Mouse (Mus musculus) midbrain, embryonic 13.5 days (tissue): ENCODE measurements at regions not wholly inside any gene's neighbourhood (a gene's known extent, or its start where the extent isn't known, plus 50 kb on each side); places are given as distances from the start of the nearest gene placed in this dataset.
A peak's percentile ranks its signal among the peaks of the same experiment; 100 is the strongest.

Source experiments
- ATAC-seq: fragments of 200-750 bp; cut with Nextera tagmentation; 2 replicates; pipeline ENCODE4 v1.8.0; 2017; ENCODE audit warnings: mild to moderate bottlenecking, moderate TSS enrichment, moderate library complexity
- H3K27ac ChIP-seq: fragments of 300-500 bp; sonication (generic); 2 replicates; pipeline ENCODE4 v1.5.1; 2015; ENCODE audit warnings: inconsistent platforms, mild to moderate bottlenecking, moderate library complexity
- H3K27me3 ChIP-seq: fragments of 300-500 bp; sonication (generic); 2 replicates; pipeline ENCODE4 v1.6.1; 2015; ENCODE audit warnings: mild to moderate bottlenecking, inconsistent platforms
- H3K36me3 ChIP-seq: fragments of 300-500 bp; sonication (generic); 2 replicates; pipeline ENCODE4 v1.6.1; 2015; ENCODE audit warnings: mild to moderate bottlenecking, inconsistent platforms
- H3K4me1 ChIP-seq: fragments of 300-500 bp; sonication (generic); replicated peaks from 2 replicates; pipeline ENCODE4 v1.6.1; 2015; ENCODE audit warnings: inconsistent platforms
- H3K4me2 ChIP-seq: fragments of 300-500 bp; sonication (generic); replicated peaks from 2 replicates; pipeline ENCODE4 v1.6.1; 2015; ENCODE audit warnings: moderate library complexity, mild to moderate bottlenecking, inconsistent platforms
- H3K4me3 ChIP-seq: fragments of 300-500 bp; sonication (generic); replicated peaks from 2 replicates; pipeline ENCODE4 v1.5.1; 2015; ENCODE audit warnings: mild to moderate bottlenecking, inconsistent platforms
- H3K9ac ChIP-seq: fragments of 300-500 bp; sonication (generic); replicated peaks from 2 replicates; pipeline ENCODE4 v1.6.1; 2015; ENCODE audit warnings: mild to moderate bottlenecking, inconsistent platforms
- H3K9me3 ChIP-seq: fragments of 300-500 bp; sonication (generic); 2 replicates; pipeline ENCODE4 v1.6.1; 2016; ENCODE audit warnings: mild to moderate bottlenecking, inconsistent platforms
- WGBS: fragments of 180-500 bp; shearing (Covaris S2); methylation state at CpG from one replicate; pipeline ENCODE4 v1.1.7; 2015; 5-methylcytosine and 5-hydroxymethylcytosine counted together

GRCm38 (mm10) chr3:102574320-102574719 lies 104.6 kb downstream of the Ngf start:
- no peak for ATAC-seq
- Histone ChIP-seq H3K27ac (no peak overlapping the region), H3K9me3 (no peaks in the 10 kb centered on the region), H3K9ac (no peak overlapping the region), H3K4me3 (no peak overlapping the region), H3K27me3 (no peaks in the 10 kb centered on the region), H3K36me3 (no peaks in the 10 kb centered on the region), H3K4me2 (no peak overlapping the region), H3K4me1 (no peaks in the 10 kb centered on the region)
- WGBS, result 83% methylated on average over 2 of the region's 2 CpGs

DNA sequence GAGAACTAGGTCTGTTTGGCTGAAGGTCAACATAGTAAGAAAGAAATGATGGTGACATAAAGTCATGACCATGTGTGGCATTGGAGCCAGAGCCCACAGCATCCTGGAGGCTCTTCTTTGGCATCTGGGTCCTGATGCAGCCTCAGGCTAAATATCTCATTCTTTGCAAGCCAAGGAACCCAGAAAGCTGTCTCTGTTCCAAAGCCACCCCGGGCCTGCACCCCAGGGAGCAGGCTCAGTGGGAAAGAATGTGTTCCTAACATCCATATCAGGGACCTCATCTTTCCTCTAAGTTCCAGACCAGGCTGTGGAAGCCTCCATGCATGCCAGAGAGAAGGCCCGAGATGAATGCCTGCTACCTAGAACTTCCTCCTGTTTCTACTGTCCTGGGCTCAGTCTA lies 107.2 kb downstream of the Ngf start:
- no peaks in the 10 kb centered on the region for H3K4me1 ChIP-seq
- no peak overlapping the region for H3K27ac ChIP-seq
- H3K4me3 ChIP-seq, result no peak overlapping the region
- H3K4me2 ChIP-seq, result no peak overlapping the region
- no peak for ATAC-seq
- H3K36me3 ChIP-seq, result no peaks in the 10 kb centered on the region
- no peak overlapping the region for H3K9ac ChIP-seq
- 85% methylated on average over 2 of the region's 2 CpGs for WGBS
- H3K27me3 ChIP-seq, result no peaks in the 10 kb centered on the region
- no peaks in the 10 kb centered on the region for H3K9me3 ChIP-seq

DNA sequence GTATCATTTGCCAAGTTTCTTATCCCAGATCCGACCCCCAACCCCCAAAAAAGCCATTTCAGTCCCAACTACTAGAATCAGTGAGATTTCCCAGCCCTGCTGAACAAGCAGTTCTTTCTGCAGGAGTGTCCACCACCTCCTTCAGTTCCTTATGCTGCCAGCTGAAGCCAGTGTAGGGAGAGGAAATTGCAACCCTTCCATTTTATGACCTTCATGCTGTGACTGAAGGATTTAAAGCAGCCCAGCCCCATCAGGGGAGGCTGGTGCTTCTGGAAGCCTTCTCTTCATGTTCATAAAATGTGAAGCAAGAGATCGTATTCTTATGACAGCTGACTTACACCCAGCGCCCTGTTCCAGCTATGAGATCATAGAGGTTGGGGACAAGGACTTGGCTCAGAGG lies 112.1 kb downstream of the Ngf start:
- H3K36me3 ChIP-seq, result no peaks in the 10 kb centered on the region
- no peak overlapping the region for H3K4me2 ChIP-seq
- H3K9me3 ChIP-seq, result no peaks in the 10 kb centered on the region
- H3K4me3 ChIP-seq, result no peak overlapping the region
- H3K27me3 ChIP-seq, result no peaks in the 10 kb centered on the region
- H3K27ac ChIP-seq, result no peak overlapping the region
- no peak overlapping the region for H3K9ac ChIP-seq
- no peak for ATAC-seq
- WGBS, result 74% methylated on average over 3 of the region's 3 CpGs
- H3K4me1 ChIP-seq, result no peaks in the 10 kb centered on the region

DNA sequence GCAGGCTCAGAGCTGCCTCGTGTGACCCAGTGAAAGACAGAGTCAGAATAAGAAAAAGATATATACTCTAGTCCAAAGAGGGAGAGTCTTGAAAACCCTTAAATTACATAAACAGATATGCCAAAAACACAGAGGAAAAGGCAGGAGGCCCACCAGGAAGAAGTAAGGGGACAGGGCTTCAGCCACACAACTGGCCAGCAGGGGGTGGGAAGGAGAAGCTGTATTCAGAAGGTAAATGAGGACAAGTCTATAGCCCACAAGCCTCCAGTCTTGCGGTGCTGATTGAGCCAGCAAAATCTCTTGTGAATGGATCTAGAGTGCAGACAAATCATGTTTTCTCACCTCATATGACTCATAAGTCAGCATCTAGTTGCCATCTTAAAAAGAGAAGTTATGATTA lies 115.4 kb downstream of the Ngf start:
- 85% methylated on average over 2 of the region's 2 CpGs for WGBS
- no peak overlapping the region for H3K9ac ChIP-seq
- no peaks in the 10 kb centered on the region for H3K27me3 ChIP-seq
- no peaks in the 10 kb centered on the region for H3K9me3 ChIP-seq
- no peak for ATAC-seq
- H3K4me3 ChIP-seq, result no peak overlapping the region
- no peak overlapping the region for H3K4me2 ChIP-seq
- no peak overlapping the region for H3K27ac ChIP-seq
- H3K4me1 ChIP-seq, result no peaks in the 10 kb centered on the region
- H3K36me3 ChIP-seq, result no peaks in the 10 kb centered on the region

DNA sequence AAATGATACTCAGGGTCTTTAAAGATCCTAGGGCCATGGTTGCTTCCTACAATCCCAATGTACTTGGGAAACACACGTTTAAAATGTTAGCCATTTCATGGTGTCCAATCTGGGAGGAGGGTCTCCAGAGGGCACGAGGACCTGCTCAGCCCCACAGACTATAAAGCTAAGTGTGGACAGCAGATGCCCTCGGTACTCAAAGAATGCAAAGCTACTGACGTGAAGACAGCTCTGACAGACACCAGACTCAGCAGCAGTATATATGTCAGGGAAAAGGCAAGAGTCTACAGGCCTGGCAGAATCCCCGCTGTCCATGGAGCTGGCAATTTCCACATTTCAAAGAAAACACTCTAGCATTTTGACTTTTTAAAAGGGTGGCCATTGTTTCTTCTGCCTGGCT lies 116.5 kb downstream of the Ngf start:
- ATAC-seq, result no peak
- WGBS, result 76% methylated on average over 5 of the region's 5 CpGs
- Histone ChIP-seq H3K4me1 (no peaks in the 10 kb centered on the region), H3K4me2 (no peak overlapping the region), H3K9ac (no peak overlapping the region), H3K27ac (no peak overlapping the region), H3K36me3 (no peaks in the 10 kb centered on the region), H3K4me3 (no peak overlapping the region), H3K27me3 (no peaks in the 10 kb centered on the region), H3K9me3 (no peaks in the 10 kb centered on the region)

DNA sequence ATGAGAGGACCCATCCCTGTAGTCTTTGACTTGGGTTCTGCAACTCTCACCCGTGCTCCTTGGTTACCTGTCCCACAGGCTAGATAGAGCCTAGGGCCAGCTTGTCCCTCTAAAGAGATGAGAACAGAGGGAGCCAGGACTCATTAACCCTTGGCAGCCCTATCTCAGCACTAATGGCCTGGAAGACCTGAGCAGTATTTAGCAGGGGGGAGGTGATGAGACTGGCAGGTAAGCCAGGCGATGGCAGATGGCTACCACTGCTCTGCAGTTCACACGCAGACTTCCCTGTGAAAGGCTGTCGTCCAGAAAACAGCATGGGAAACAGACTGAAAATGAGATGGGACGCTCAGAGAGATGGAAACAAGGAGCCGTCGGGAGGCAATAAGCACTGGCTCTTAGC lies 122.3 kb downstream of the Ngf start:
- H3K9ac ChIP-seq, result no peak overlapping the region
- ATAC-seq, result no peak
- WGBS, result 91% methylated on average over 7 of the region's 7 CpGs
- no peaks in the 10 kb centered on the region for H3K9me3 ChIP-seq
- no peaks in the 10 kb centered on the region for H3K27me3 ChIP-seq
- H3K4me1 ChIP-seq, result no peaks in the 10 kb centered on the region
- H3K36me3 ChIP-seq, result no peaks in the 10 kb centered on the region
- H3K4me2 ChIP-seq, result no peak overlapping the region
- no peak overlapping the region for H3K4me3 ChIP-seq
- no peak overlapping the region for H3K27ac ChIP-seq

DNA sequence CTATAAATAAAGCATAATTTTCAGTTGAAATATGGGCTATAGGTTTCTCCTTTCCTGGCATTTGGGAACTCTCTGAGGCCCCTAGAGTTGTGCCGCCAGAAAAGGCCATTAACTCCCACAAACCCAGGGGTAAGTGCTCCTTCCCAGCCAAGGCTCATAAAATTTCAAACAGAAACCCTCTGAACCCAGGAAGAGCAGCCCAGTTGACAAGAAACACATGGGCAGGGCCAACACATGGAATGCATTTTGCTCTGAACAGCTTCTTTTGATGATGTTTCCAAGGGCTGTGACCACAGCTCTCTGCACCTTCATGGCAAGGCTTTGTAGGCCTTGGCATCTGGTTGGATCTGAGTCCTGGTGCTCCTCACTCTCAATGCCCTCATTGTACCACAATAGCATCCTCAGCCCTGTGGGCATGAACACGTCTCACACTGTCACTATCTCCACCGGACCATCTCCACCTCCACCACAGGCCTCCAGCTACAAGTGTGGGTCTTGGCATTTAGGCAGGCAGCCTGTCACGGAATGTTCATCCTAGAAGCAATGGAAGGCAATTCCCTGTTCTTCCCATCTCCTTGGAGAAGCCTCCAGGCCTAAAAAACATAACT lies 127.3 kb downstream of the Ngf start:
- no peaks in the 10 kb centered on the region for H3K4me1 ChIP-seq
- H3K27ac ChIP-seq, result no peak overlapping the region
- H3K4me3 ChIP-seq, result no peak overlapping the region
- H3K27me3 ChIP-seq, result no peaks in the 10 kb centered on the region
- no peaks in the 10 kb centered on the region for H3K9me3 ChIP-seq
- H3K4me2 ChIP-seq, result no peak overlapping the region
- no peak overlapping the region for H3K9ac ChIP-seq
- ATAC-seq, result no peak
- 91% methylated on average over 4 of the region's 4 CpGs for WGBS
- H3K36me3 ChIP-seq, result no peaks in the 10 kb centered on the region

GRCm38 (mm10) chr3:102599061-102599460 lies 129.3 kb downstream of the Ngf start:
- H3K9me3 ChIP-seq, result no peaks in the 10 kb centered on the region
- H3K27ac ChIP-seq, result no peak overlapping the region
- H3K36me3 ChIP-seq, result no peaks in the 10 kb centered on the region
- H3K4me1 ChIP-seq, result no peaks in the 10 kb centered on the region
- no peak overlapping the region for H3K9ac ChIP-seq
- no peak overlapping the region for H3K4me3 ChIP-seq
- ATAC-seq, result no peak
- 96% methylated on average over 7 of the region's 7 CpGs for WGBS
- no peaks in the 10 kb centered on the region for H3K27me3 ChIP-seq
- H3K4me2 ChIP-seq, result no peak overlapping the region

DNA sequence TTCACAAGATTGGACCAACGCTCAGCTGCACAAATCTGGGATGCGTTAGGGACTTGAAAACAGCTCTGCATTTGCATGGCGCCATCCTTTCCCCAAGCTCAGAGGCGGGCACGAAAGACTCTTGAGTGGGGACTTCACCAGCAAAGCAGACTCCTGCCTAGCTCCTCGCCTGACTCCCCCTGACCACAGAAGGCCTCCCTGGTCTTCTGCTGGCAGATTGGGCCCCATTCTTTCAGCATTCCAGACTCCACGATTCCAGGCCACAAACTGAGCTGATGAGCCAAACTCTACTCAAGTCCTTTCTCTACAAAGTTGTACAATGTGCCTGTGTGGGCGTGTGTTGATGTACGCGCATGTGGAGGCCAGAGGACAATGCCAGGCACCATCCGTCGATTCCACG lies 131.6 kb upstream of the Tspan2 start:
- Histone ChIP-seq H3K4me3 (no peak overlapping the region), H3K27me3 (no peaks in the 10 kb centered on the region), H3K9me3 (no peaks in the 10 kb centered on the region), H3K36me3 (no peaks in the 10 kb centered on the region), H3K4me1 (0 out of 2 replicates have a peak, but pooled peaks cover 3% of the 10 kb centered on the region), H3K27ac (no peak overlapping the region), H3K4me2 (no peak overlapping the region), H3K9ac (no peak overlapping the region)
- ATAC-seq, result no peak
- WGBS, result 74% methylated on average over 13 of the region's 13 CpGs

- no peak overlapping the region for H3K9ac ChIP-seq
- no peak overlapping the region for H3K4me3 ChIP-seq
- peaks cover 7% of the 10 kb centered on the region; the same call in 1 of the 2 replicates for H3K27me3 ChIP-seq
- no peak overlapping the region for H3K27ac ChIP-seq
- no peak overlapping the region for H3K4me2 ChIP-seq
- 70% methylated on average over 2 of the region's 2 CpGs for WGBS
- 0 out of 2 replicates have a peak, but pooled peaks cover 3% of the 10 kb centered on the region for H3K4me1 ChIP-seq
- ATAC-seq, result no peak
- no peaks in the 10 kb centered on the region for H3K36me3 ChIP-seq
- no peaks in the 10 kb centered on the region for H3K9me3 ChIP-seq
These were observed 129.0 kb upstream of the Tspan2 start for GRCm38 (mm10) chr3:102605284-102605683.

DNA sequence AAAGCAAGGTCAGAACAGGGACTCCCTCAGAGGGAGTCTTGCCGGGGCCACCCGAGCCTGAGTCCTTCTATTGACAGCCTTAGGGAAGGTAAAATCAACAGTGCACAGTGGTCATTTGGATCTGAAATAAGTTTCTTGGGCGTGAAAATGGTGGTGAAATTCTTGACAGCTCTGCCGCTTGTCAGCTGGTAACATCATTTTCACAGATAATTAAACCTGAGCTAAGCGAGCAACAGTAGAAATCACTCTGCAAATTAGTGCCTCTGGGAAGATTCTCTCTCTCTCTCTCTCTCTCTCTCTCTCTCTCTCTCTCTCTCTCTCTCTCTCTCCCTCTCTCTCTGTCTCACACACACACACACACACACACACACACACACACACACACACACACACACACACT lies 123.4 kb upstream of the Tspan2 start:
- no peaks in the 10 kb centered on the region for H3K36me3 ChIP-seq
- ATAC-seq, result peak; percentile 43; the same call in 1 of the 2 replicates
- no peak overlapping the region for H3K4me3 ChIP-seq
- H3K4me1 ChIP-seq, result peaks cover 10% of the 10 kb centered on the region
- no peak overlapping the region for H3K27ac ChIP-seq
- no peak overlapping the region for H3K9ac ChIP-seq
- WGBS, result 27% methylated on average over 5 of the region's 5 CpGs
- H3K4me2 ChIP-seq, result no peak overlapping the region
- H3K27me3 ChIP-seq, result peaks cover 12% of the 10 kb centered on the region; the same call in 1 of the 2 replicates
- no peaks in the 10 kb centered on the region for H3K9me3 ChIP-seq

DNA sequence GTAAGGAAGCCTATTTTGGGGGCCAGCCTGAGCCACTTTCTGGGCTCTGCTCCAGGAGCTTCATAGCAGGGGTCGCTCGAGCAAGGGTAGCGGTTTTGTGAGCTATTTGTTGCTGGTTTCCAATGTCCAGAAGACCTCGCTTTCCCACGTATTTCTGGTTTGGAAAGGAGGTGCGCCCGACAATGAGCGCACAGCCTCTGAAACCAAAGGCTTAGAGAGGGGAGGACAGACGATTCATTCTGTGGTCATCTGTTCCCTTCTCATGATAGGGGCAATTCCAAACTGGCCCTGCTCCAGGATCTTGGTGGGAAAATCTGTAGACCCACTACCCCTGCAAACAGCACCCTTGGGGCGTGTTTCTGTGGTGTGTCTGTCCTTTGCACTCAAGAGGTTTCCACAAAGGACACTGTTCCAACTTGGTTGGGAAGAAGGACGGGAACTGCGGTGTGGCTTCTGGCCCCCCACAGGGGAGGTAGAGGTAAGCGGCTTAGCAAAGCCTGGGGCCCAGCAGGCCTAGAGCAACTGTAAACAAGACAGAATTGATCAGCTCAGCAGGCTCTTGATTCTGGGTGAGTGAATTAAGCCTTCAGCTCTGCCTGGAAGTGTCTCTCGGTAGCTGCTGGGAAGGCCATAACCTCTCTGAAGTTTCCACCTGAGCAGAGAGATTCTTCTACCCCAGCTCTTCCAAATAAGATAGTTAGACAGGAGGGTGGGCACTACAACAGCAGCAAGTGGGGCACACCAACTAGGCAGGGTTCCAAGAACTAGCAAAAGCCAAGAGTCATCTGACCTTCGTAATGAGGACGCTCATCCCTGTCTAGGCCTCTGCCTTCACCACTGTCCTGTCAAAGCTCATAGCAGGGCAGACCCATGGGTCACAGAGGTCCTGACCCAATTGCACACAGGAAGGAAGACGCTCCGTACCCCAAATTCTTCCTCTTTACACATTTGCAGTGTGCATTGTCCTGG lies 122.6 kb upstream of the Tspan2 start:
- Histone ChIP-seq H3K27me3 (peaks cover 12% of the 10 kb centered on the region; the same call in 1 of the 2 replicates), H3K36me3 (no peaks in the 10 kb centered on the region), H3K9me3 (no peaks in the 10 kb centered on the region), H3K4me2 (no peak overlapping the region), H3K27ac (peak overlapping the region; percentile 35; the same call in 1 of the 2 replicates), H3K4me1 (peaks cover 10% of the 10 kb centered on the region), H3K9ac (no peak overlapping the region), H3K4me3 (no peak overlapping the region)
- 17% methylated on average over 18 of the region's 18 CpGs for WGBS
- peak; percentile 68 for ATAC-seq
